Mouse (Mus musculus) cerebellum, adult 11 months (tissue): ENCODE data around the gene Bhlha9.
A peak's percentile ranks its signal among the peaks of the same experiment; 100 is the strongest.
"Not testable (repeated sequence)": the region's sequence is repeated elsewhere in the genome, so short reads cannot be mapped to it uniquely, and the experiment has no call there.

Experiments
- DNase-seq: peaks from one replicate; pipeline ENCODE4 v3.0.0; 2022

Gene Bhlha9

GRCm38 (mm10) chr11:76666002-76666649, 6.1 kb upstream of the Bhlha9 start:
- peak; percentile 36 for DNase-seq

DNA sequence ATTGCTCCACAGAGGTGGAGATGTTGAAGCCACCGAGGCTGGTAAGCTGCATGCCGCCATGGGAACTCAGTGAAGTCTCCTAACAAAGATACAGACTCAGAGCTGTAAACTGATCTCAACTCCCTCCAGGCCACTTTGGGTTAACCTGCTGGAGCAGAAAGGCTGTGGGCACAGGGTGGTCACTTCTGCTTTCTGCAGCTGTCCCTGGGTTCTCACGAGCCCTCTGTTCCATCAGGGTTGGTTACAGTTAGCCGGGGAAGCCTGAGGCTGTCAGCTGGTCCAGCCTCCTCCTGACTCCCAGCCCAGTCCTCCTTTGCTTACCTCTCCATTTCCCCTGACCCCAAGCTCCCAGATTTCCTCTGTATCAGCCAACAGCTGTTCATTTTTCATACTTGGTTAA, 4.5 kb upstream of the Bhlha9 start:
- DNase-seq = no peak

DNA sequence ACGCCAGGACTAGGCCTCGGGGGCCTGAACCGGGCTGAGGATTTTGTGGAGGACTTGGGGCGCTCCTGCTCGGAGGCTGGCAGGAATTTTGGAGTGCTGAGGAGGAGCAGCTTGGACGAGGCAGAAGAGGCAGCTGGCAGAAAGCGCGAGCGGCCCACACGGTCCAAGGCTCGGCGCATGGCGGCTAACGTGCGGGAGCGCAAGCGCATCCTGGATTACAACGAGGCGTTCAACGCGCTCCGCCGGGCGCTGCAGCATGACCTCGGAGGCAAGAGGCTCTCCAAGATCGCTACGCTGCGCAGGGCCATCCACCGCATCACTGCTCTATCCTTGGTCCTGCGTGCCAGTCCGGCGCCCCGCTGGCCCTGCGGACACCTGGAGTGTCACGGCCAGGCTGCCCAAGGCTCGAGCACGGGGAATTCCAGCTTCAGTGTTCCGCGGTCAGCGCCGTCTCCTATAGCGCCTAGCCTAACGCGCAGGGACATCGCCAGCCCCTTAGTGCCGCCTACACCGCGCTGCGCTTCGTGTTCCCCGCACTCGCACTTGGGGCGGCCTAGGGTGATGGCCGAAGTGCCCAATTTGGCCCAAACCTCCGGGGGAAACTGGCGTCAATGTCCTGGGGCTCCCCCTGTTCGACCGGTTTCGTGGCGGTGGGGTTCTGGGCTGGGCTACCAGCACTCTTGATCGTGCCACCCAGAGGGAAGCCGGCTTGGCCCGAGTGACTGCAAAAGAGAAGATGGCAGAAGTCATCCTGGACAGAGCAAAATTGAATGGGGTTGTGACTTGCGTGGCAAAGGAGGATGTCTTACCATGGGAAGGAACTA, 503 bp downstream of the Bhlha9 start:
- DNase-seq = peak; percentile 58

DNA sequence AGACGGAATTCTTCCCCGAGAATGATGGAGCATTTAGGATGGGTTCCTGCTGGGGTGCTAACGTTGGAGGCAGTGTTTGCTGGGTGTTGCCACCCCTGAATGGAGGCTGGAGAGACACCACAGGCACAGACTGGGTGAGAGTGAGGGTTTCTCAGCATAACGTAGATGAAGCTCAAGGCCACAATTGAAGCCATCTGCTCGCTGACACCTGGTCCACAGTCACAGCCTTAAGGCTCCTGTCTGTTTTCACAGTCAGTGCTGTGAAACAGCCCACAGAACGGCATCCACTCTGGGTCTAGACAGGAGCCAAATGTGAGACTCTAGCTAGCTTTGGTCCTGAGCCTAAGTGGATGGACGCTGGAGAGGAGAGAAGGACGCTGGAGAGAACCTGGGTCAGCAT, 1.9 kb downstream of the Bhlha9 start:
- no peak for DNase-seq

GRCm38 (mm10) chr11:76674704-76675103, 2.4 kb downstream of the Bhlha9 start:
- DNase-seq = no peak

DNA sequence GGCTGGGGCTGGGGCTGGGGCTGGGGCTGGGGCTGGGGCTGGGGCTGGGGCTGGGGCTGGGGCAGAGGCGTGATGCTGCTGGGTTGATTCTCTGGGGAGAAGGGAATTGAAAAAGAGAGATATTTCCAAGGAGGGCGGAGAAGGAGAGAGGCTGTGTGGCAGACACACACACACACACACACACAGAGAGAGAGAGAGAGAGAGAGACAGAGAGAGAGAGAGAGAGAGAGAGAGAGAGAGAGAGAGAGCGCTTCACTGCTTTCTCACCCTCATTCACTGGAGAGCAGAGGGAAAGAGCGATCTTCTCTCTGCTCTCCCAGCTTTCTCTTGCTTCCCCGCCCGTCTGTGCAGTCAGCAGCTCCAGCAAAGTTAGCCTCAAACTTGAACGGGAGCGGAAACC, 7.2 kb downstream of the Bhlha9 start, which contains the start of gene Trarg1:
Gene Trarg1 (plus strand): TSS at position 301 of the 400 bp plus-strand sequence.
- not testable (repeated sequence) for DNase-seq

DNA sequence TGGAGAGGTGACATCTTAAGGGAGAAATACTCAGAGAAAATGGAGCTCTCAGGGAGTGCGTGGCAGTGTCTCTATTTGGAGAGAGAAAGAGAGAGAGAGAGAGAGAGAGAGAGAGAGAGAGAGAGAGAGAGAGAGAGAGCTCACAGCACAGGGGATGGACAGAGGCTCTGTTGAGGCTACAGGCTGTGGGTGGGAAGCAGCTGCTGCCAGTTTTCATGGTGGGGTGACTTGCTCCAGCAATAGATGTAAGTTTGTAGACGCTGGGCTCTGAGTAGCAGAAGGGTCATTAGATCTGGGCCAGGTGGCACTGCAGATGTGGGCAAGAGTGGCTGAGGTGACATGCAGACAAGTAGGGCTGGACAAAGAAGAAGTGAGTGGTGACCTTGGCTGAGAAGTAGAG, 13.3 kb downstream of the Bhlha9 start:
- DNase-seq = no peak

DNA sequence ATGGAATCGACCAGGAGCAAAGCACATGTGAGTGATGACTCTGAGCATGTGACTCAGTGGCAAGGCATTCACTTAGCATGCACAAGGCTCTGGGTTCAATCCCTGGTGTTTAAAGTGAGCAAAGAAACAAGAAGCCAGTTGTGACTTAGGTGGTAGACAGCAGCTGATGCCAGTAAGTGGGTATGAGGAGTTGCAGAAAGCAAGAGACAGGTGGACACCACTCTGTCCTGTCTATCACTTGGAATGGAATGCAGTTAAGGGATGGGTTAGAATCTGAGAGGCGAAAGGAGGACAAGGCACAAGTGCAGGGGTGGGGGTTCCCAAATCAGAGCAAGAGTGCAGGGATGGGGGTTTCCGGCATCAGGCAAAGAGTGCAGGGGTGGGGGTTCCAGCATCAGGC, 19.8 kb downstream of the Bhlha9 start:
- no peak for DNase-seq

- DNase-seq = no peak
Measured at GRCm38 (mm10) chr11:76695810-76696209, 23.5 kb downstream of the Bhlha9 start.

DNA sequence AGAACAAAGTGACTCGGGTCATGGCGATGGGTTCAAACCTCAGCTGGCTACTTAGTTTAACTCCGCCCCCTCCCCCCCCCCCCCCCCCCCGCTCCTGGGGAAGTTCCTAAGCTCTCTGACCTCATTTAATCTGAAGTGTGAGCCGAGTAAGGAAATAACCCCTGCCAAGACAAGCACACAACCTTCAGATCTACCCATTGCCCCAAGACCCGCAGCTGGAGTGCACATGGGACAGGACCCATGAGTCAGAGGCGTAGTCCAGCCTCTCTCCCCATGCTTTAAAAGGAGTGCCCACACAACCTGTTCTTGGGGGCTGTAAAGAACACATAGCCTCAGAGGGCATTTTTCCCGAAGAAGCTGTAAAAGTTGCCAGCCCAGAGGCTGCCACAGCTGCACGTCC, 27.4 kb downstream of the Bhlha9 start:
- DNase-seq = no peak

DNA sequence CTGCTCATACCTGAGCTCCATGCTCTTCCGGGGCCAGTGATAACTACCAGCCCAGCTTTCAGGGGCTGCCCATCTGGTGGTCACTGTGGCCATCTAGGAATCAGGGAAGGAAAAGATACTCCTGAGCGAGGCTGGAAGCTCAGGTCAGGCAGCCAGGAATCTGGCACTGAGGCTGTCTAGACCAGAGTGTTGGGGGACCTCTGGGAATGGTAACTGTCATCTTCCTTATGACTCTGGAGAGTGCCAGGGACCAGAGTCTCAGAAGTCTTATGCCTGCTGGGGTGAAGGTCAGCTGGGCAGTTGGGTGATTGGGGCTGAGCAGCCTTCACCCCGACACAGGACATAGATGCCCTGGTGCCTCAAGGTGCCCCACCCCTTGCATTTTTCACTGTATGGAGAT, 35.4 kb downstream of the Bhlha9 start:
- no peak for DNase-seq

DNA sequence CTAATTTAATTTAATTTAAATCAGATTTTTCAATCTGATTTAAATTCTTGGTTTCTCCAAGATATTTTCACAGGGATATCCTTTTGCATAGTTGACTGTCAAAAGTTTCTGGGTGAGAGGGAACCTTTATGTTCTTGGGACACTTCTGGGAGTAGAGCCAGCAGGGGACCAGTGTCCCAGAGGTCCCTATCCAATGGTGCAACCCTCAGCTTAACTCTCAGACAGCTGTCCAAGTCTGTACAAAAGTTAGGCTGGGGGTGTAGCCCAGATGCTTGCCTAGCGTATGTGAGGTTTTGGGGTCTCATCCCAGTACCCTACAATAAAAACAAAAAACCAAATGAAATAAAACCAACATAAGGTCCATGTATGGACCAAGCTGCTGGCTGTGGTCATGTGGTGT, 35.8 kb downstream of the Bhlha9 start:
- no peak for DNase-seq

- no peak for DNase-seq
Measured at GRCm38 (mm10) chr11:76708881-76709280, 36.6 kb downstream of the Bhlha9 start.

DNA sequence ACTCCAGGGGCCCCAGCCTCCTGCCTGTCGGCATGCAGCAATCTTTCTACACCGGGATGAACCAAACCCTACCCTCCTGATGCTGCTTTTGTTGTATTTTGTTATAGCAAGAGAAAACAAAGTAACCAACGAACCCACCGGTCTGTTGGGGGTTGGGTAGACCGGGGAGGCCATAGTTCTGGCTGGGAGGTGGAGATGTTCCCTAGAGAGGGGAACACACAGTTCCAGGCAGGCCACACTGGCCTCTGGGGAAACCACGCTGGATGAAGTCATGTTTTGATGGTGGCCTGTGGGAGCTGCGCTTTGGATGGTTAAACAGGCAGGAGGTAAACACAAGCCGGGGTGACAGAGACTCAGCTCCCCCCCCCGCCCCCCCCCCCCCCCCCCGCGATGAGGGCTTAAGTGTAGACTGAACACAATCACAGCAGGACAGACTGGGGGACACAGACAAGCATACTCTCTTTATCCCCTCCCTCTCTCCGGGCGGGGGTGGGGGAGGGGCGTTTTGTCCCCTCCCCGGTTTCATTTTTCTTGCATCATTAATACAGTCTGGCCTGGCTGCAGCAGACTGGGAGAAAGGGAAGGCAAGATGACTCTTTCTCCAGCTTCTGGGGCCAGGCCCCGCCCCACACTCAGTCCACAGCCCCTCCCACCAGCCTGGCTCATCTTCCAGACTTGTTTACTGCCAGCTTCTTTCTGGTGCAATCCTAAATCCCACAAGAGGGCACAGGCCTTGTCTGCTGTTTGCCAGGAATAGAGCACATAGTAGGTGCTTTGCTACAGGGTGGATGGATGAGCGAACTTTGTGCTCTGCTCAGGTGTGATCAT, 37.6 kb downstream of the Bhlha9 start:
- DNase-seq = no peak

- no peak for DNase-seq
Measured at GRCm38 (mm10) chr11:76717000-76717399, 44.7 kb downstream of the Bhlha9 start.
